Mouse (Mus musculus) adrenal gland, adult 8-10 months (tissue): ENCODE data around the gene Sult1a1. TPM values are rescaled to one million over a fixed set of nuclear protein-coding genes. Genes with fewer than 3 reads are reported as not detected.
"Not testable (repeated sequence)": the region's sequence is repeated elsewhere in the genome, so short reads cannot be mapped to it uniquely, and the experiment has no call there.

Experiments
- DNase-seq: peaks from one replicate; pipeline ENCODE4 v3.0.0; 2022
- total RNA-seq, 4 experiments: library from RNA; stranded (reverse); gene quantifications; 2 replicates each; pipeline ENCODE4 v1.2.4; 2022

Sult1a1 gene
- total RNA-seq, 4 experiments from 2014 or later: 33.4 to 42.0 (median 40.2) TPM

- DNase-seq: no peak
Observed at GRCm38 (mm10) chr7:126657522-126657921, 18.7 kb downstream of the Sult1a1 start.

DNA sequence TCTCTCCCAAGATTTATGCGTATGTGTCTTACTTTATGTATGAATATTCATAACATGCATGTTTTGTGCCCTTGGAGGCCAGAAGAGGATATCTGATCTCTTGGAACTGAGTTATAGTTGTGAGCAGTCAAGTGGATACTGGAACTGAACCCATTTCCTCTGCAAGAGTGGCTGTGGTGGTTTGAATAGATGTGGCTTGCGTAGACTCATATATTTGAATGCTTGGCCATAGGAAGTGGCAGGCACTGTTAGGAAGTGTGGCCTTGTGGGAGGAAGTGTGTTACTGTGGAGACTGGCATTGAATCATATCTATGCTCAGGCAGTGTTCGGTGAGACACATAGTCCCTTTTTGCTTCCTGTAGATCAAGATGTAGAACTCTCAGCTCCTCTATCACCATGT lies 20.5 kb downstream of the Sult1a1 start:
- DNase-seq: no peak

- DNase-seq: no peak
Observed at GRCm38 (mm10) chr7:126653991-126654390, 22.2 kb downstream of the Sult1a1 start.

DNA sequence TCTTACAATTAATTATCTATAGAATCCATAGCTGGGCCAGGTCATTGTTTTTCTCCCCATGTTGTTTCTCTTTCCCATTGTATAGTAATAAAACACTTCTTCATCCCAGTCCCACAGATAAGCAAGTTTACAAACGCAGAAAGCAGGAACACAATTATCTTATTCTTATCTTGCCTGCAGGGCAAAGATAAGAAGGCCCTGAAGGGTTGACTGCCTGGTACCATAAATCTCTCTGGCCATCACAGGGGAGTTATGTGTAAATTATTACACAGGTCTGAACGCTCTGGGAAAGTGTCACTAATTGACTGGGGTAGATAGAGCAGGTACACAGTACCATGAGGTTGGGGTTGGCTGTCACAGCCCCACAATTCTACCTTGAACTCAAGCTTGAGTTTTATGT lies 25.4 kb downstream of the Sult1a1 start:
- no peak for DNase-seq

- peak; percentile 88 for DNase-seq
Observed at GRCm38 (mm10) chr7:126649231-126650051, 26.8 kb downstream of the Sult1a1 start, which contains the start of gene Sgf29. Gene Sgf29, plus strand, starts transcription at chr7:126649309.

- no peak for DNase-seq
Observed at GRCm38 (mm10) chr7:126648486-126648885, 27.7 kb downstream of the Sult1a1 start.

- no peak for DNase-seq
Observed at GRCm38 (mm10) chr7:126645708-126646107, 30.5 kb downstream of the Sult1a1 start.

- no peak for DNase-seq
Observed at GRCm38 (mm10) chr7:126644914-126645313, 31.3 kb downstream of the Sult1a1 start.

- no peak for DNase-seq
Observed at GRCm38 (mm10) chr7:126644345-126644744, 31.9 kb downstream of the Sult1a1 start.

DNA sequence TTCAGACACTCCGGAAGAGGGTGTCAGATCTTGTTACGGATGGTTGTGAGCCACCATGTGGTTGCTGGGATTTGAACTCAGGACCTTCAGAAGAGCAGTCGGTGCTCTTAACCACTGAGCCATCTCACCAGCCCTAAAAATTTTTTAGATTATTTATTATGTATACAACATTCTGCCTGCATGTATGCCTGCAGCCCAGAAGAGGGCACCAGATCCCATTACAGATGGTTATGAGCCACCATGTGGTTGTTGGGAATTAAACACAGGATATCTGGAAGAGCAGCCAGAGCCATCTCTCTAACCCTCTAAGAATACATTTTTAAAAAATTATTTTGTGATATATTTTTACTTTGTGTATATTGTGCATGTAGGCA lies 33.0 kb downstream of the Sult1a1 start:
- DNase-seq: not testable (repeated sequence)

DNA sequence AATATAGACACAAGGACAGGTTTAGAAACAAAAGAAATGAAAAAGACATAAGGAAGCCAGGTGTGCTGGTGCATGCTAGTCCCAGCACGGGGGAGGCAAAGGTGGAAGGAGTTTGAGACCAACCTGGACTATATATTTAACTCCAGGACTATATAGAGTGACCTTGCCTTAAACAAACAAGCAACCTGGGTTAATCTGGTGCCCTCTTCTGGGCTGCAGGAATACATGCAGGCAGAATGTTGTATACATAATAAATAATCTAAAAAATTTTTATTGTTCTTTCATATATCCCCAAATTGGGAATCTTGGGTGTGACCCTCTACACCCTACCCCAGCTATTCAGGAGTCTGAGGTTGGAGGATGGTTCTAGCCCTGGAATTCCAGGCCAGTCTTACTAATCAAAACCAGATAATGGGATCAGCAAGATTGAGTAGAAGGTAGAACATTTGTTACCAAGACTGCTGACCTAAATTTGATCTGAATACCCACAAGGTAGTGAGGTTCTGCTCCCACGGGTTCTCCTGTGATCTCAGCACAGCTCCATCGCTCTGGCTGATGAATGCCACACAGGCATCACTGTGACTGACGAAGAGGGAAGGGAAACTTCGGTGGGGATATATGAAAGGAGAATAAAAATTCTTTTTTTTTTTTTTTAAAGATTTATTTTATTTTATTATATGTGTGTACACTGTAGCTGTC lies 33.5 kb downstream of the Sult1a1 start:
- DNase-seq: no peak

- DNase-seq: no peak
Observed at GRCm38 (mm10) chr7:126636733-126637520, 39.3 kb downstream of the Sult1a1 start.

DNA sequence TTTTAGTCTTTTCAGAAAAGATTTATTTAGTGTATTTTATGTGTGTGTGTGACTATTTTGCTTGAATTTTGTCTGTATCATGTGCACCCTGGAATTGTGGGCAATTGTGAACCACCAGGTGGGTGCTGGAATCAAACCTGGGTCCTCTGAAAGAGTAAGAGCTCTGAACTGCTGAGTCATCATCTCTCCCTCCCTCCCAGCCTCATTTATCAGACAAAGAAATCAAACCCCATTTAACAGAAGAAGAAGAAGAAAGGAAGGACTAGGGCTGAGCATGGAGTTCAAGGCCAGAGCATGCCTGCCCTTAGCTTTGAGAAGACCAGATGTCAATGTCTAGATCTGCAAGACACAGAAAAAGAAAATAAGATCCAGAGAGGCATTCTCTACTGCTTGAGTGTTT lies 40.9 kb downstream of the Sult1a1 start:
- DNase-seq: no peak

DNA sequence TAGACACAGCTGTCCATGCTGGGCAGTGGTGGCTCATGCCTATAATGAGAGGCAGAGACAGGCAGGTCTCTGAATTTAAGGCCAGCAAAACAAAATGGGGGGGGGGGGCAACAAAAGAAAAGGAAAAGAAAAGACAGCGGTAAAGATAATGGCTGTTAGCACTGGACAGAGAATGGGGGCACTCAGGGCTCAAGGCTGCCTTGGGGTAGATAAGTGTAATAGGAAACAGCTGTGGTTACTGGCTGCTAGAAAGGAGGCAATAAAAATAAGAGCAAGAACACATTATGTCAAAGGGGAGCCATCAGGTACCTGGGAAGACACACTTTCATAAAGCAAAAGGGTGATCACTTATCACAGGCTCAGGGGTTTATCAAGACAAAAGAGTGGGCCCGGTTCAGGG lies 43.8 kb downstream of the Sult1a1 start:
- no peak for DNase-seq

GRCm38 (mm10) chr7:126630824-126631518 lies 45.3 kb downstream of the Sult1a1 start, which contains the start of gene Nupr1:
Gene Nupr1, minus strand, starts transcription at chr7:126630861.
- no peak for DNase-seq

DNA sequence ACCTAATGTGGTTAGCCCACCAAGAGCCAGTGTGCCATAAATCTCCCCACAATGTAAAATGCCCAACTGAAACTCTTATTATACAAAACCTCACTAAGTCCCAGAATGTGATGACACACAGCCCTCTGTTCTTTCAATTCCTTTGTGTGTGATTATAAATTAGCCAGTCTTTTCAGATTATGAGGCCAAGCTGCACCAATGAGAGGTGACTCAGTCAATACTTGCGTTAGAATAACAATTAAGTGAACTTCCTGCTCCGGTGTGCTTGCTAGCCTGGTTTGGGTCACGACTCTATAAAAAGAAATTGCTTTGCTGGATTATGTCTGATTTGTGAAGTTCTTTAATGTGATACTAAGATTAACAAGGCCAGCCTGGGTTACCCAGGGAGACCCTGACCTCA lies 46.3 kb downstream of the Sult1a1 start:
- no peak for DNase-seq

- DNase-seq: no peak
Observed at GRCm38 (mm10) chr7:126628111-126628510, 48.1 kb downstream of the Sult1a1 start.

- DNase-seq: no peak
Observed at GRCm38 (mm10) chr7:126625807-126626600, 50.2 kb downstream of the Sult1a1 start.

DNA sequence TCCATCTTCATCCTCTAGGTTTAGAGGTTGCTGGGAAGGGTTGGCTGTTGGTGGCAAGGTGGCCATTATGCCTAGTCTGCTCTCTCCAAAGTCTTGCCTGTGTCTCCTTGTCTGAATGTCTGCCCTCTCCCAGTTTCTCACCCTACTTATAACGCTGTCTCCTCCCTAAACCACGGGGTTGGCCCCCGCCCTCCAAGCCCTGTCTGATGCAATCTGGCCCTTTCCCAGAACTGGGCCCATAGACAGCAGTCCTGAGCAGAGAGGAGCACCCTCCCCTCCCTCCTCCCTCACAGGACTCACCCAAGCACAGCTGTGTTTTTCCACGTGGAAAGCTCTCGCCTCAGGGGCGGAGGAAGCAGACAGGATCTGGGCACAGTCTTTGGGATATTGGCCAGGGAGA lies 50.9 kb downstream of the Sult1a1 start:
- peak; percentile 75 for DNase-seq

DNA sequence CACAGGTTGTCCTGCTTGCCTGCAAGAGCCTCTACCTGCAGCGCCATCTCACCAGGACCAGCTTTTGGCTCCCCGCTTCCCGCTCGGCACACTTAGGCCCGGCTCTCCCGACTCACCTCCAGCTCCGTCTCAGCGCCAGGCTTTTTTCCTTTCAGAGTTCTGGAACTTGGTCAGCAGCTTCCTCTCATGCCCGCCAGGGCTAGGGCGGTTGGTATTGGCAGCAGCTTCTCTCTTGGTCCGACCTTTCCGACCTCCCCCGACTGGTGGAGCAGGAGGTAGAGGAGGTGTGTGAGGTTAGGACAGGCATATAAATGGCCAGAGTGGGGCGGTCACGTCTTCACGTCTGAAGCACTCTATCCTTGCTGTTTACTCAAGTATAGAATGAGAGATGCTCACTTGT lies 51.5 kb downstream of the Sult1a1 start:
- no peak for DNase-seq

DNA sequence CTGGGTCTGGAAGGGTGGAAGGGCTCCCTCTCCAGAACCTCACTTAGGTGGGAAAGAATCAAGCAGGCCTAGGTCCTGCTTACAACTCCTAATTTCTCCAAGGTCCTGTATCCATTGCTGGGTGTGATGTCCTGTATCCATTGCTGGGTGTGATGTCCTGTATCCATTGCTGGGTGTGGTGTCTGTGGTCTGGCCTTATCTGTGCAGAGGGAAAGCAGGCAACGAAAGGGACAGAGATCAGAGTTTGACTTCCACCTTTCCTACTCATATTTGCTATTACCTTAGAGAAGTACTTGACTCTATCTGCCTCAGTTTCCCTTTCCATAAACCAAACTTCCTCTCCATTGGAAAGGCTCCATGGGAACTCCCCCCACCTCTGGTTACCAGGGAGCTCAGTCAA lies 52.9 kb downstream of the Sult1a1 start:
- DNase-seq: no peak
